9 mouse cellular contexts compared by ENCODE assay signal in the genomic region with DNA sequence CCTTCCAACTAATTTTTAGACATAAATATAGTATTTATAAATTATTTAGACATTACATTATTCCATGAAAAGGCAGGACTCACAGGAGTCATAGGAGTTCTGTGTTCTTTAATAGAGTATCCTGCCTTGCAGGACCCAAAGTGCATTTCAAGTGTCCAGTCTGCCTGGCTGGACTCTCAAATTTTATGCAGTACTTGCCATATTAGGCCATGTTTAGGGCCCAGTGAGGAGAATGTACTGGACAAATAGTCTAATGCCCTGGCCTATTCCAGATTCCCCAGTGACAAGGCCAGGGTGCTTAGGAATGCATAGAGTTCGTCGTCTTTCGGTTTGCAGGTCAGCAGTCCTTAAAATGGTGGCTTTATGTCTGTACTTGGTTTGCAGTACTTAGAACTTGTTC. TPM values are rescaled to one million over a fixed set of nuclear protein-coding genes. Genes with fewer than 3 reads are reported as not detected.
DNase-seq lines count a peak whose midpoint lies in the region; ATAC-seq lines count a peak whose summit lies in the region.
"Had no signal": no experiment of that assay in that cellular context is flagged by ENCODE, and none has a peak within 500 bp of the region (broad histone marks: within the 10 kb centered on the region; RNA-seq: fewer than 3 reads in every experiment).

No protein-coding gene starts in this region.

- no peaks in the 10 kb centered on the region for H3K27me3 ChIP-seq in kidney, embryonic 14.5 days (ENCODE audit: control insufficient read depth, insufficient read depth, low read length)
- no peaks in the 10 kb centered on the region for H3K27me3 ChIP-seq in neural tube, embryonic 14.5 days (ENCODE audit: control insufficient read depth, insufficient read depth, low read length)
- H3K27me3 ChIP-seq in neural tube, embryonic 15.5 days (replicated peaks): no peaks in the 10 kb centered on the region

- no peak overlapping the region for H3K4me3 ChIP-seq in kidney, embryonic 14.5 days (ENCODE audit: low read length)
- no peak overlapping the region for H3K4me3 ChIP-seq in neural tube, embryonic 14.5 days (ENCODE audit: low read depth, low read length)
- no peak overlapping the region for H3K4me3 ChIP-seq in neural tube, embryonic 15.5 days (replicated peaks)

- intact Hi-C loops in heart, postnatal 10 days (cut with DNase I): no loop called here

- no peak for ATAC-seq in kidney, embryonic 14.5 days (ENCODE audit: low FRiP score, low TSS enrichment)
- no peak for ATAC-seq in neural tube, embryonic 14.5 days (ENCODE audit: low read depth)
- no peak for ATAC-seq in neural tube, embryonic 15.5 days (ENCODE audit: low FRiP score)

- 92% methylated on average over 3 of the region's 3 CpGs for WGBS in kidney, embryonic 14.5 days
- 90% methylated on average over 3 of the region's 3 CpGs for WGBS in neural tube, embryonic 14.5 days
- 92% methylated on average over 3 of the region's 3 CpGs for WGBS in neural tube, embryonic 15.5 days

- peak; percentile 84 for DNase-seq in heart, adult 11 months
- no peak for DNase-seq in heart, postnatal 10 days
- no peak for DNase-seq in kidney, adult 11 months
- no peak for DNase-seq in neural tube, embryonic 10.5 days (ENCODE audit: extremely low spot score, low spot score)
- DNase-seq in frontal cortex, adult 2 months (ENCODE audit: extremely low spot score in 1 of 2, low spot score in 1 of 2): no peak
- DNase-seq: spleen, adult 18-20 months had no signal

- H3K36me3 ChIP-seq in kidney, embryonic 14.5 days (ENCODE audit: control insufficient read depth, insufficient read depth, low read length): no peaks in the 10 kb centered on the region; the same call in 1 of the 2 replicates
- no peaks in the 10 kb centered on the region for H3K36me3 ChIP-seq in neural tube, embryonic 14.5 days (ENCODE audit: control insufficient read depth, insufficient read depth, low read length)
- no peaks in the 10 kb centered on the region for H3K36me3 ChIP-seq in neural tube, embryonic 15.5 days

- no peak overlapping the region; the same call in 1 of the 2 replicates for H3K27ac ChIP-seq in kidney, embryonic 14.5 days (ENCODE audit: low read depth, low read length)
- H3K27ac ChIP-seq in neural tube, embryonic 14.5 days (ENCODE audit: low read depth, low read length): no peak overlapping the region
- H3K27ac ChIP-seq in neural tube, embryonic 15.5 days (replicated peaks): 0 out of 2 replicates have a peak overlapping the region, but pooled peaks have one; percentile 69

- H3K9me3 ChIP-seq in kidney, embryonic 14.5 days (ENCODE audit: control insufficient read depth, low read length): no peaks in the 10 kb centered on the region
- H3K9me3 ChIP-seq in neural tube, embryonic 14.5 days (ENCODE audit: control insufficient read depth, low read length): no peaks in the 10 kb centered on the region
- no peaks in the 10 kb centered on the region for H3K9me3 ChIP-seq in neural tube, embryonic 15.5 days (replicated peaks)

- peaks cover 16% of the 10 kb centered on the region; the same call in 1 of the 2 replicates for H3K4me1 ChIP-seq in kidney, embryonic 14.5 days (ENCODE audit: control insufficient read depth, insufficient read depth, low read length)
- H3K4me1 ChIP-seq in neural tube, embryonic 14.5 days (ENCODE audit: control insufficient read depth, insufficient read depth, low read length): peaks cover 6% of the 10 kb centered on the region
- peaks cover 16% of the 10 kb centered on the region for H3K4me1 ChIP-seq in neural tube, embryonic 15.5 days

- no peak overlapping the region for H3K9ac ChIP-seq in kidney, embryonic 14.5 days (ENCODE audit: low read depth, low read length)
- H3K9ac ChIP-seq in neural tube, embryonic 14.5 days (replicated peaks; ENCODE audit: low read depth, low read length): no peak overlapping the region
- no peak overlapping the region for H3K9ac ChIP-seq in neural tube, embryonic 15.5 days (replicated peaks)

- H3K4me2 ChIP-seq in kidney, embryonic 14.5 days (replicated peaks; ENCODE audit: low read depth, low read length): peak overlapping the region; percentile 61
- H3K4me2 ChIP-seq in neural tube, embryonic 14.5 days (ENCODE audit: low read depth, low read length): peak overlapping the region; percentile 47; the same call in 1 of the 2 replicates
- H3K4me2 ChIP-seq in neural tube, embryonic 15.5 days: no peak overlapping the region; the same call in 1 of the 2 replicates

RNA-seq across cellular contexts. Expression of a gene that starts 8.9 kb away (rescaled TPM):
- 10 to 100 TPM; 37.7 to 41.0 TPM for total RNA-seq in heart, postnatal 10 days (2021)
- 27.6 and 44.5 TPM in 2 replicates for polyA plus RNA-seq in kidney, embryonic 14.5 days (2014; fragmentation: Nextera tagmentation; extraction: Ambion mirVana)
- polyA plus RNA-seq in neural tube, embryonic 14.5 days (2014; fragmentation: Nextera tagmentation; extraction: Ambion mirVana): 6.1 and 10.6 TPM in 2 replicates
- polyA plus RNA-seq in neural tube, embryonic 15.5 days (2015; fragmentation: Nextera tagmentation; extraction: Ambion mirVana): 8.1 and 12.6 TPM in 2 replicates
- polyA plus RNA-seq in frontal cortex, adult 2 months (2012; rRNA removed): 12.3 and 12.7 TPM in 2 replicates
